In the genomic region with DNA sequence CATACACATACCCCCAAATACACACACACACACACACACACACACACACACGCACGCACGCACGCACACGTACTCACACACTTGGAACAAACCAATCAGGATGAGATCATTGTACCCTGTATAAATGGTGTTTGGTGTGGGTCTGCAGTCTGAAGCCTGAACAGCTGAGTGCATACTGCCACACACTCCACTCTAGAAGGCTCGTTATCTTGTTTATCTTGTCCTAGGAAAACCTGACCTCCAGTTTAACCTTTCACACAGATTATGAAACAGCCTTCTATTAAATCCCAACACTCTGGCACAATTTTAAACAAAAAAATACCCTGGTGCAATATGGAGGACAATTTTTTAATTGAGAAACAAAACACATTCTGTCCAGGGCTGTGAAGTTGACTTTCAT, we compare ENCODE assay signal across 22 mouse cellular contexts.
DNase-seq lines count a peak whose midpoint lies in the region; ATAC-seq lines count a peak whose summit lies in the region.
"Had no signal": no experiment of that assay in that cellular context is flagged by ENCODE, and none has a peak within 500 bp of the region (broad histone marks: within the 10 kb centered on the region; RNA-seq: fewer than 3 reads in every experiment).

No protein-coding gene starts in this region.

- H3K27ac ChIP-seq in embryonic facial prominence, embryonic 11.5 days (replicated peaks; ENCODE audit: low read depth, low read length), result no peak overlapping the region
- H3K27ac ChIP-seq in embryonic facial prominence, embryonic 10.5 days (replicated peaks), result no peak overlapping the region
- H3K27ac ChIP-seq in lung, embryonic 15.5 days, result no peak overlapping the region
- H3K27ac ChIP-seq: forebrain, embryonic 10.5 days; gastrocnemius, adult 2 months; heart, embryonic 15.5 days; hindbrain, embryonic 13.5 days; left cerebral cortex, adult 2 months; liver, embryonic 14.5 days had no signal

- H3K4me1 ChIP-seq in embryonic facial prominence, embryonic 11.5 days (ENCODE audit: control insufficient read depth, insufficient read depth, low read length), result no peaks in the 10 kb centered on the region
- peaks cover 4% of the 10 kb centered on the region; the same call in 1 of the 2 replicates for H3K4me1 ChIP-seq in embryonic facial prominence, embryonic 10.5 days
- peaks cover 17% of the 10 kb centered on the region; the same call in 1 of the 2 replicates for H3K4me1 ChIP-seq in lung, embryonic 15.5 days

- WGBS in embryonic facial prominence, embryonic 11.5 days, result 74% methylated on average over 6 of the region's 6 CpGs
- WGBS in embryonic facial prominence, embryonic 10.5 days, result 76% methylated on average over 6 of the region's 6 CpGs
- 57% methylated on average over 6 of the region's 6 CpGs for WGBS in lung, embryonic 15.5 days

- H3K4me3 ChIP-seq in embryonic facial prominence, embryonic 11.5 days (ENCODE audit: low read depth, low read length), result no peak overlapping the region
- no peak overlapping the region for H3K4me3 ChIP-seq in embryonic facial prominence, embryonic 10.5 days
- H3K4me3 ChIP-seq in lung, embryonic 15.5 days, result no peak overlapping the region
- H3K4me3 ChIP-seq: forebrain, embryonic 10.5 days; gastrocnemius, adult 2 months; heart, embryonic 15.5 days; hindbrain, embryonic 13.5 days; left cerebral cortex, adult 2 months had no signal

- H3K36me3 ChIP-seq in embryonic facial prominence, embryonic 11.5 days (replicated peaks; ENCODE audit: control insufficient read depth, insufficient read depth, low read depth, low read length), result no peaks in the 10 kb centered on the region
- H3K36me3 ChIP-seq in embryonic facial prominence, embryonic 10.5 days (replicated peaks), result no peaks in the 10 kb centered on the region
- H3K36me3 ChIP-seq in lung, embryonic 15.5 days, result no peaks in the 10 kb centered on the region
- H3K36me3 ChIP-seq: forebrain, embryonic 10.5 days; heart, embryonic 15.5 days; hindbrain, embryonic 13.5 days had no signal

- H3K9ac ChIP-seq in embryonic facial prominence, embryonic 11.5 days (replicated peaks; ENCODE audit: low read length), result no peak overlapping the region
- no peak overlapping the region for H3K9ac ChIP-seq in lung, embryonic 15.5 days
- H3K9ac ChIP-seq: heart, embryonic 15.5 days; hindbrain, embryonic 13.5 days; liver, embryonic 14.5 days had no signal

- H3K4me2 ChIP-seq in embryonic facial prominence, embryonic 11.5 days (ENCODE audit: low read depth, low read length), result no peak overlapping the region
- no peak overlapping the region for H3K4me2 ChIP-seq in lung, embryonic 15.5 days
- H3K4me2 ChIP-seq: heart, embryonic 15.5 days; hindbrain, embryonic 13.5 days had no signal

- no peaks in the 10 kb centered on the region for H3K9me3 ChIP-seq in embryonic facial prominence, embryonic 11.5 days (replicated peaks; ENCODE audit: control insufficient read depth, low read length)
- no peaks in the 10 kb centered on the region for H3K9me3 ChIP-seq in embryonic facial prominence, embryonic 10.5 days
- no peaks in the 10 kb centered on the region for H3K9me3 ChIP-seq in lung, embryonic 15.5 days
- H3K9me3 ChIP-seq: forebrain, embryonic 10.5 days; heart, embryonic 15.5 days; hindbrain, embryonic 13.5 days had no signal

- peak; percentile 3 for DNase-seq in embryonic facial prominence, embryonic 11.5 days (ENCODE audit: low spot score)
- no peak for DNase-seq in embryonic facial prominence, embryonic 10.5 days (ENCODE audit: low spot score)
- peak; percentile 7 for DNase-seq in kidney, postnatal 14 days
- no peak for DNase-seq in kidney, adult 18-20 months
- DNase-seq in lung, postnatal 14 days, result no peak
- peak; percentile 23 for DNase-seq in gonadal fat pad, adult 2 months (ENCODE audit: low read depth)
- no peak for DNase-seq in ovary, postnatal 14 days (ENCODE audit: low spot score)
- DNase-seq: adrenal gland, postnatal 14 days; cerebellum, adult 8-10 months; cerebellum, postnatal 36 days; gastrocnemius, adult 2 months; heart, postnatal 36 days; midbrain, embryonic 14.5 days; right cerebral cortex, adult 18-20 months; thymus, adult 18-20 months; thymus, postnatal 36 days had no signal

- ATAC-seq in embryonic facial prominence, embryonic 11.5 days (replicated peaks; ENCODE audit: insufficient number of reproducible peaks, low FRiP score, low TSS enrichment, low read depth), result no peak
- peak; percentile 49; the same call in 1 of the 2 replicates for ATAC-seq in lung, embryonic 15.5 days (ENCODE audit: borderline replicate concordance, extremely low read depth, low FRiP score, low TSS enrichment)

- H3K27me3 ChIP-seq in embryonic facial prominence, embryonic 11.5 days (ENCODE audit: control insufficient read depth, insufficient read depth, low read length), result no peaks in the 10 kb centered on the region
- no peaks in the 10 kb centered on the region for H3K27me3 ChIP-seq in embryonic facial prominence, embryonic 10.5 days (replicated peaks; ENCODE audit: low read depth, poor library complexity, severe bottlenecking)
- no peaks in the 10 kb centered on the region for H3K27me3 ChIP-seq in lung, embryonic 15.5 days
- H3K27me3 ChIP-seq: heart, embryonic 15.5 days; hindbrain, embryonic 13.5 days had no signal

Comparison
In these comparisons a context has a peak if more than half of its experiments do, and no peak if none do; other contexts are left out.
1. DNase-seq: peak in embryonic facial prominence, embryonic 11.5 days (single experiment), kidney, postnatal 14 days (single experiment) and gonadal fat pad, adult 2 months (single experiment); none in embryonic facial prominence, embryonic 10.5 days (single experiment), kidney, adult 18-20 months (single experiment), lung, postnatal 14 days (single experiment) and ovary, postnatal 14 days (single experiment).